Mouse (Mus musculus): ENCODE measurements around the gene Grhl3. TPM values are rescaled to one million over a fixed set of nuclear protein-coding genes. Genes with fewer than 3 reads are reported as not detected.
"Not testable (repeated sequence)": the region's sequence is repeated elsewhere in the genome, so short reads cannot be mapped to it uniquely, and the experiment has no call there.

Gene Grhl3
- total RNA-seq (2021) = under 1 TPM in 1 of 2 experiments, not detected in 1; 0.11 TPM

DNA sequence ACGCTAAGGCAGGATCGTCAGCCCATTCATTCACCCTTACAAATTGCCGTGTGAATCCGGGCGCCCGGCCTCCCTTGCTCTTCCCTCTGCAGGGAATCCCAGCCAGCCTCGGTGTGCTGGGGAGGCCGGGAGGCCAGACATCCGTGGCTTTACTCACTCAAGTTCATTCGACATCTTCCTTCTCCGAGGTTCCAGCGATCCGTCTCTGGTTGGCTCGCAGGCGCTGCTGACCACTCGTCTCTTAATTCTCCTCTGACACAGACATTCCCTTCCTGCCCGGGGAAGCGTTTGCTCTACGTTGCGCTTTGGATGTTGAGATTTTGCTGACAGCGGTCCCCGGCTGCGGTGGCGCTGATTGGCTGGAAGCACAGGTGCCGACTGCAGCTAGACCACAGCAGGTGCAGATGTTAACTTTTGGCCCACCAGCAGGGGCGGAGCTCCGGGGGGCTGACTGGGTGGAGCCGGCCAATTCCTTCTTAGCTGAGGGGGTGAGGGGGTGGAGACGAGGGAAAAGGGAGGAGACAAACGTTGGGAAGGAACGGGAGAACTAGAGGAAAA lies at the start of gene Grhl3:
TSS of gene Grhl3 (minus strand) at position 380 of the 558 bp plus-strand sequence.
- DNase-seq (ENCODE audit: low spot score) = no peak
- intact Hi-C loops (cut with DNase I) = loop anchor here (5.0 kb wide), 1 partner anchor 56 kb away; no protein-coding TSS in a partner anchor

DNA sequence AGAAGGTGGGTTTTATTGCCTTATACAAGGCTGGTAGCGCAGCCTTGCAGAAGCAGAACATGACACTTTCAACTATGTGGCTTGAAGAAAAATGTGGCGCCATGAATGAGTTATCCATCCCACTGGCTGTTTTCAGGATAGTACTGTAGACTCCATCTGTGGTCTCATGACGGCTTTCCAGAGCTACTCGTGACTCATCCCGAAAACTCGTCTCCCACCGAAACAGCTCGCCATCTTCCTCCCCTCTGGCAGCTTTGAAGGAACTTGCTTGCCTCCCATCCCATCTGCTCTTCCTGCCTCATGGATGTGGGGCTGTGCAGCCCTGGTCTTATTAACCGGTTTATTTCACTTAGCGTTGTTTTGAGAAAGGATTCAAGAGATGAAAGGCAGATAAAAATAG lies 48.9 kb upstream of the Grhl3 start:
- no peak for DNase-seq (ENCODE audit: low spot score)
- intact Hi-C loops (cut with DNase I) = no loop called here

DNA sequence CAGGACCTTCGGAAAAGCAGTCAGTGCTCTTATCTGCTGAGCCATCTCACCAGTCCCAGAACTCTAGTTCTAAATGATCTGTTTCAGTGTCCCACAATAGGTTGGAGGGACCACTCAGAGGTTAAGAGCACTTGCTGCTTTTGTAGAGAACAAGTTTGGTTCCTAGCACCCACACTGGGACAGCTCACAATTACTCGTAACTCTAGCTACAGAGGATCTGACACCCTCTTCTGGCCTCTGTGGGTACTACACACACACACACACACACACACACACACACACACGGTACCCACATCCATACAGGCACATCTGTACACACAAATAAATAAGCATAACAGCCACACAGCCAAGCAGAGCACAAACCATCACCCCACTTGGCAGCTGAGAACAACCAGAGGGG lies 47.0 kb upstream of the Grhl3 start:
- DNase-seq (ENCODE audit: low spot score) = no peak
- intact Hi-C loops (cut with DNase I) = no loop called here

DNA sequence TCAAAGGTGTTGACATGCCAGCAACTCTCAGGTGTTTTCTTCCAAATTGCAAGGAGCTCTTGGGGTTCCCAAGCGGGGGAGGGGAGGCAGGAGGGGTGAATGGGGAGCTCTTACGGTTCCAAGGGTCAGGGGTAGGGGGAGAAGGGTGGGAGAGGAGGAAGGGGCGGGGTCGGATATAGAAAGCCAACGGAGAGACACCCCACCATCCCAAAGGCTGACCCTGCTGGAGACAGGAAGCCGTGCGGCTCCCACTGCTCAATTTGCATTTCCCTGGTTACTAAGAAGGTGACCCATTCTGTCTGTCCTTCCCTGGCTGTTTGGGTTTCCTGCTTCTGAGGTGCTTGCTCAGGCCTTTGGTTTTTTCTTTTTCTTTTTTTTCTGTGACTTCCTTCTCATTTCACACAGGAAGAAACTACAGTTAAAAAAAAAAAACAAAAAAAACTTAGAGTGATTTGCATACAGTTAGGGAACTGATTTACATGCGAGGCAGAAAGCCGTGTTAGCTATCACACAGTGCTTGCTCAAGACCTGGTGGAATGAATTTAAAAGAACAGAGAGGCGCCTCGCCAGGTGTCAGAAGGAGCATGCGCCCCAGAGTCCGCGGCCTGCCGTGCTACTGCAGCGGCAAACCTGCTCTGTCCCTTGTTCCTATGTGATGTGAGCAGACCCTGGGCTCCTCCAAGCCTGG lies 44.5 kb upstream of the Grhl3 start:
- DNase-seq (ENCODE audit: low spot score) = no peak
- intact Hi-C loops (cut with DNase I) = no loop called here

DNA sequence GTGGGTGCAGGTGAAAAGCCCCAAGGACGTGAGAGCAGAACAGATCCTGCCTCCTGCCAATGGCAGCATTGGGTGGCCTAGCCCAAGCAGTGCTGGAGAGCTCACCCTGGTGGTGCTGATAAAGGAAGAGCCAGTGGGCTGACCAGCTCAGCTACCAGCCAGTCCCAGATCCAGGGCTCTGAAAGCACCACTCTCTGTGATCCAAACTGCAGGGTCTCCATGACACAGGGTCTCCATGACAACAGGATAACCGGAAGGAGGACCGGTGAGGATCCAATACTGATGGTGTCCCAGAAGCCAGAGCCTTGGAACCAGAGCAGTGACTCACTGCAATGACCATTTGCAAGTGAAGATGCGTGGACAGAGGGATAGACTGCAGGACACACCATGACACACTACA lies 43.6 kb upstream of the Grhl3 start:
- no peak for DNase-seq (ENCODE audit: low spot score)
- intact Hi-C loops (cut with DNase I) = no loop called here

DNA sequence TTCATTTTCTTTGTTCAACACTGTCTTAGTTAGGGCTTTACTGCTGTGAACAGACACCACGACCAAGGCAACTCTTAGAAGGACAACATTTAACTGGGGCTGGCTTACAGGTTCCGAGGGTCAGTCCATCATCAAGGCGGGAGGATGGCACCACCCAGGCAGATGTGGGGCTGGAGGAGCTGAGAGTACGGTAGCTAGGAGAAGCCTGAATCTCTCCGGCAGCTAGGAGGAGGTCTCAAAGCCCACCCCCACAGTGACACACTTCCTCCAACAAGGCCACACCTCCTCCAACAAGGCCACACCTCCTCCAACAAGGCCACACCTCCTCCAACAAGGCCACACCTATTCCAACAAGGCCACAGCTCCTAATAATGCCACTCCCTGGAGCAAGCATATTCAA lies 41.9 kb upstream of the Grhl3 start:
- DNase-seq (ENCODE audit: low spot score); intact Hi-C loops (cut with DNase I): not testable (repeated sequence)

DNA sequence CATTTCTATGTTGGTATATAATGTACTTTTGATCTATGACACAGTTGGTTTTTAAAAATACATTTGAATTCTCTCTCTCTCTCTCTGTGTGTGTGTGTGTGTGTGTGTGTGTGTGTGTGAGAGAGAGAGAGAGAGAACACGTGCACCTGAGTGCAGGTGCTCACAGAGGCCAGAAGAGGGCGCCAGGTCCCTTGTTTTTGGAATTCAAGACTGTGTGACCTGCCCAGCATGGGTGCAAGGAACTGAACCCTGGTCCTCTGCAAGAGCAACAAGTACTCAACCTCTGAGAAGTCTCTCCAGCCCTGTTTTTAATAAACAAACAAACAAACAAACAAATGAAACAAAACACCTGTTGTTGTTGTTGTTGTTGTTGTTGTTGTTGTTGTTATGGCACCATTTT lies 36.6 kb upstream of the Grhl3 start:
- no peak for DNase-seq (ENCODE audit: low spot score)
- intact Hi-C loops (cut with DNase I) = no loop called here

DNA sequence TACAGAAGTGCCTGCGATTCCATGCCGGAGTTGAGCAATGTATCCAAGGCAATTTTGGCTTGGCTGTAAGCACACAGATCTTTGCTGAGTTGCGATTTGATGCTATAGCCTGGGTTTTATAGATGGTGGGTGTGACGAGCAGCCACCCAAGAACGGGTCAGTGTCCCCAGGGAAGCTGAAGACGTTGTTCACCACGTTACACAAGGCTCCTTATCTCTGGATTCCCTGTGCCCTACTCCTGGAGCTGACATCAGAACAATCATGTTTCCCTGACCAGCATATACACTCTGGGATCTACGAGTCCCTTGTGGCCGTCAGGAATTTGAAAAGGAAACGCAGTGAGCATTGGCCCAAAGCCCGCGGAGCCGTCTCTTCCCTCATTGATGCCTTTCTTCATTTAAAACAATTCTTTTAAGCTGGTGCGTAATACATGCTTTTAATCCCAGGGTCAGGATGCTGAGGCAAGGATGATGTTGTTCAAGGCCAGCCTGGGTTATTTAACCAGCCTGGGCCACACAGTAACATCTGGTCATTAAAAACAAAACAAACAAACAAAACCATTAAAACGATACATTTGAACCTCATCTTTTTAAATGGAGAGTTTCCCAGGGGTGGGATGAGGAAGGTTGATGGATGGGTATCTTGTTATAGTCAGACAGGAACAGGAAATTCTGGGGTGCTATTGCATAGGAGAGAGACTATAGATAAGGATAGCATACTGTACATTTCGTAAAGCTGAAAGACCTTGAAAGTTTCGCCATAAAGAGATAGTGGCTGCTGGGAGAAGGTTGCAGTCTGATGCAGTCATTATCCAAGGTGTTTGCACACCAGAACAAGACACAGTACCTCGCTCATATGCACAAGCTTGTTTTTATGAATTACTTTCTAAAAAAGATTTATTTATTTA lies 34.8 kb upstream of the Grhl3 start:
- intact Hi-C loops (cut with DNase I) = no loop called here
- no peak for DNase-seq (ENCODE audit: low spot score)

DNA sequence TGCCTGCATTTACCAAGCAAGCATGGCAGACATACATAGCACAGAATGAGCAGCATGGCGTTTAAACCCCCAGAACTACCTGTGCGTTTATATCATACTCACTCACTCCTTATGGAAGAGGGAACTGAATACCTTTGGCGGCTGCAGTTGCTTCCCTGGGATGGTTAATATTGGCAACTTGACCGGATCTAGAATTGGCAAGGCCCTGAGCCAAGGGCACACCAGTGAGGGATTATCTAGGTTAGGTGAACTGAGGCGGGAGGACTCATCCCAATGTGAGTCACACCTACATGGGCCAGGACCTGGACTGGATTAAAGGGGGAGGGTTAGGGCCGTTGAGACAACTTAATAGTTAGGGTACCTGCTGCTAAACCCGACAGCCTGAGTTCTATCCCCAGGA lies 32.8 kb upstream of the Grhl3 start:
- DNase-seq (ENCODE audit: low spot score) = no peak
- intact Hi-C loops (cut with DNase I) = no loop called here

DNA sequence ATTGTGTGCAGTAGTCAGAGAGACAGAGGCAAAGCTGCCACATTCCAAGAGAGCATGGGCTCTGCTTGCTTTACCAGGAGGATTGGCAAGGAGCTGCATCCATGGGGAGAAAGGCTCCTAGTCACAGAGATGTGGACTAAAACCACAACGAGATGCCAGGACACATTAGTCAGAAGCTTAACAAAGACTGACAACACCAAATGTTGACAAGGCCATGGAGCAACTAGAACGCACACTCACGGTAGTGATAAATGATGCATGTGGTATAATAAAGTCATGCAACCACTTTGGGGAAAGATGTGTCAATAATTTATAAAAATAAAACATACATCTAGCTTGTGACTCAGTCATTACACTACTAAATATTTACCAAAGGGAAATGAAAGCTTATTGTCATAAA lies 28.1 kb upstream of the Grhl3 start:
- no peak for DNase-seq (ENCODE audit: low spot score)
- intact Hi-C loops (cut with DNase I) = no loop called here

DNA sequence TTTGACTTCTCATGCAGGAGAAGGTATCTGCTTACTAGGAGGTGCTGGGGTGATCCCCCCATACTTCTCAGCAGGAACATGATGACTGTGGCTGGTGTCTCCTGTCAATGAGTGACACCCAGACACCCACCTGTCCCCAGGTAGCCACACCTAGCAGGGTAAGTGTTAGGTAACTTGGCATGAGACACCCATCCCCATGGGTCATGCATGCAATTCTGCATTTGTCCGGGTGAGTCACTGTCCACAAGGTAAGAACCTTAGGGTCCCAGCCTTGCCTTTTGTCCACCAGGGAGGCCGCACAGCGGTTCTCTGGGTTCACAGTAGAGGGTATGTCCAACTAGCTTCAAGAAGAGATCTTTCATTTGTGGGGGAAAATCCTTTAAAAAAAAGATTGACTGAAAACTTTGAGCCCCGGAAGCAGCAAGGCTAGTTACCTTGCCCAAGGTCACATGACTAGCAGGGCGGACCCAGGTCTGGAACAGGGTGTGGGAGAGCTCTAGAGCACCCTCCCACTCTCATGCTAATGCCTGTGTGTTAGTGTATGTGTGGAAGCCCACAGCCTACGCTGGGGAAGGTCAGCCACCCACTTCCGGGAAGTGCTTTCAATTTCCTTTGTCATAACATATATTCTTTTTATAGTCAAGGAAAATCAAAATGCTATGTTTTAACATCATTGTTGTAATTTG lies 26.2 kb upstream of the Grhl3 start:
- no peak for DNase-seq (ENCODE audit: low spot score)
- intact Hi-C loops (cut with DNase I) = no loop called here

DNA sequence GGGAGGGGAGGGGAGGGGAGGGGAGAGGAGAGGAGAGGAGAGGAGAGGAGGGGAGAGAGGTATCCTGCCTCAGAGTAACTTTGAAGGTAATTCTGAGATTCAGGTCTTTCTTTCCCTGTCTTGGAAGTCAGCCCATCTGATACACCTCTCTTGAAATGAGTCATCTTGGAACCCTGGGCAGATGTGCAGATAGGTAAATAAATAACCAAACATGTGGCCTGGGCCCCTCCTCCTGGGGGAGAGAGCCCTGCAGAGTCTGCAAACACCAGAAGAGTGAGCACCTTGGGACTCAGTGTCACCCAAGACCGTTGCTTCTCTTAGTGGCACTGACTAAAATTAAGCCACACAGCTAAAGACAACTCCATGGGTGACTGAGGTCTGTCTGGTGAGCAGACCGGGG lies 25.6 kb upstream of the Grhl3 start:
- DNase-seq (ENCODE audit: low spot score) = no peak
- intact Hi-C loops (cut with DNase I) = no loop called here

DNA sequence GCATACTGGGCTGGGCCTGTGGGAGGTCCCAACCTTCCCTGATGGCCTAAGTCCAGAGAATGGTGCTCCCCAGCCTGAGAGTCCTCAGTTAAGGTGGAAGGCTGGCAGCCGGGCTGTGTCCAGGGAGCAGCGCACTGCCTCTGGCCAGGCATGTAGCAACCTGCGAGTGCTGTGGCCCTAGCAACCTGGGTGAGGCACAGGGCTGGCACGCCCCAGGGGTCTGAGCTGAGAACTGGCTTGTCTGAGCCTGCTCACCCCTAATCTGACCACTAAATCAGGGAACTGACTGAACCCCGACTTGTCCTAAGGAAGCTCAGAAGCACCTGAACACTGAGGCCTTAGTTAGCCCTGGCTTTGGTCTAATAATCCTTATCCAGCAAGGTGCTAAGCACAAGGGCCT lies 24.1 kb upstream of the Grhl3 start:
- no peak for DNase-seq (ENCODE audit: low spot score)

DNA sequence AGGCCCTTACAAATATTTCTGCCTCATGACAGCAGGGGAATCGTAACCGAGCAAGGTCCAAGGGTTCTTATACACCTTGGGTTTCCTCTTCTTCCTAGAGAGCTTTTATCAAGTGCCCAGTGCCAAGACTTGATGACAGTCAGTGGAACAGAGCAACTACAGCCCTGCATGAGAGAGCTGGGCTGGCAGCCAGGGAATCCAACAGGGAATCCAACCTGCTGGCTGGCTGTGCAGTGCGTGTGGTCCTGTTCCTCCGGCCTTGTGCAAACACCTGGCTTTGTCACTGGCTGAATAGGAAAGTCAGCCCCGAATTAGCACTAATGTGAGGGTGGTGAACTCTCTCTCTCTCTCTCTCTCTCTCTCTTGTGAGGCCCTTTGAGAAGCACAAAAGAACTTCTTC lies 22.5 kb upstream of the Grhl3 start:
- no peak for DNase-seq (ENCODE audit: low spot score)
- intact Hi-C loops (cut with DNase I) = no loop called here

More for the DNA sequence above, 24.1 kb upstream of the Grhl3 start:
- intact Hi-C loops (cut with DNase I) = no loop called here

DNA sequence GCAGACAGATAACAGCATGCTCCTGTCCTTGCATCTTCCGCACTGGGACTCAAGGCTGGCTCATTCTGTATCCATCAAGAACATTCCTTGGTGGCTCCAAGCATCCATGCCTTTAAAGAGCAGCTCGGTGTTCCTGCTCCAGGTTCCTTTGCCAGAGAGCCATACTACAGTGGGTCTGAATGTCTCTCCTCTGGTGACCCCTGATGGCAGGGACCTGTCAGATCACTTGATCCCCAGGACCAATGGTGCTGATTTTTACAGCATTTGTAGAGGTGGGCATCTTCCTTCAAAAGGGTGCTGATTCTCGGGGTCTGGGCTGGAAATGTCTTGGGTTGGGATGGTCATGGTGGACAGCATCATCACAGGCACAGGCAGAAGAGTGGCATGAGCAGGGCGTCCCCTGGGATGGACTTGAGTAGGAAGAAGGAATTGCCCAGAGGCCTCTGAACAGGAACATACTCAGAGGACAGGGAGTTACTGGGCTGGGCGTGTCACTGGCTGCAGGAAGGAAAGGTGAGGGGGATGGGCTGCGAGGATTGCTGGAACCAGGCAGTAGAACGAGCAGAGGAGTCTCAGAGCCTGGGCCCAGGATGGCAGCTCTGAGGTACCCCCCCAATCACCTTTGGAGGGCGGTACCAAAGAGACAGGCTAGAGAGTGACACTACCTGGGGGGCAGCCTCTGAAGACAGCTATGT lies 18.3 kb upstream of the Grhl3 start:
- intact Hi-C loops (cut with DNase I) = no loop called here

DNA sequence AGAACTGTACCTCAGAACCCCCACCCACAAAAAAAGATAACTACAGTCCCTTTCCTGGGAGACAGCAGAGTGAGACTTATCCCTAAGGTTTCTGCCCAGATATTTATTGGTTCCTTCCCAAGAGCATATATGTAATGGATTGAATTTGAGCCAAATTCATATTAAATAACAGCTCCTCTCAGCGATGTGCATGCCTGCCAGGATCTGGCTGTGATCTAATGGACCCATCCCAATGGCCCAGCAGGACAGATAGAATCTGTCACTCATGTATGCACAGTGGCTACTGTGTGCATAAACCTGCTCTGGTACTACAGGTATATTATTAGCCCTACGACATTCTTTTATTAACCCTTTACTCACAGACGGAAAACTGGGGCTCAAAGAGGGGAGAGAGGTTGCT lies 17.7 kb upstream of the Grhl3 start:
- DNase-seq (ENCODE audit: low spot score) = no peak
- intact Hi-C loops (cut with DNase I) = no loop called here

More for the DNA sequence above, 18.3 kb upstream of the Grhl3 start:
- no peak for DNase-seq (ENCODE audit: low spot score)

DNA sequence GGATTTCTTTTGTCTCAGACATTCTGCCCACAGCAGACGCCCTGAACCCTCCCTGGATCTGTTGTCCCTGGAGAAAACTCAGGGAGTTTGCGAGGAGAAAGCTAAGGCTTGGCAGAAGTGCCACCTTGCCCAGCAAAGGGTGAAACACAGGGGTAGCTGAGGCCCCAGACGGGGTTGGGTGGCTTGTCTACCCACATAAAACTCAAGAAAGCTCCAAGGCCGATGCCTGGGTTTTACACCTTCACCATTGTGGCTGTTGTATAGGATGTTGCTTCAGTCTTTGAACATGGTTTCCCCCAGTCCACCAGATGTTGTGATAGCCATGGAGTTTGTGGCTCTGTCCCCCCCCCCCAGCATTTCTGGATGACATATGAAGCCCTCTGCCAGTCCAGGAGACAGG lies 11.4 kb upstream of the Grhl3 start:
- intact Hi-C loops (cut with DNase I) = no loop called here
- DNase-seq (ENCODE audit: low spot score) = no peak

DNA sequence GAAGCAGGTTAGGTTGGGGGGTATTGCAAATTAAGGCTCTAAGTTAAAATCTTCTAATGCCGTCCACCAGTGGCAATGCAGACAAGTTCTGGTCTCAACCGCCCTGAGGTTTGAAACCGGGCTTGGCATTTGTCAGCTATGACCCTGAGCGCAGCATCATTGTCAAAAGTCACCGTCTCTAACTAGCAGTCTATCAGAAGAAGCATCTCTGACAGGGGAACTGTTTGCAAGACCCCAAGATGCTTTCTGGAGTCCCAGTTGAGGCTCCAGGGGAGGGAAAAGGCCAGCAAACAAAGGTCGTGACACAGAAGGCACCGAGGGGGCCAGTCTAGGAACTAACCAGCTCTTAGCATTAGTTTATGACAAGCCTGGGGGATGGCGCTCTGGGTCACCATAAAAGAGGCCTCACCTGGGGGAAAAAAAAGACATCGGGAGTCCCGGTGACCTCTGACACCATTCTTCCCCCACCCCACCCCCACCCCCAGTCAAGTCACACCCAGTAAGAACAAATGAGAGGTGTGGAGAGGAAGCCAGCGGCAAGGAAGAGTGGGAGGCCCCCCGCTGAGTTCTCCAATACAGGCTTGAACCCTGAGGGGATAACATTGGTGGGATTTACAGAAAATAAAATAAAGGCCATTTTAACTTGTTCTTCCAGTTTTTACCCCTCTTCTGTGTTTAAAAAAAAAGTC lies 7.9 kb upstream of the Grhl3 start:
- intact Hi-C loops (cut with DNase I) = no loop called here
- no peak for DNase-seq (ENCODE audit: low spot score)

DNA sequence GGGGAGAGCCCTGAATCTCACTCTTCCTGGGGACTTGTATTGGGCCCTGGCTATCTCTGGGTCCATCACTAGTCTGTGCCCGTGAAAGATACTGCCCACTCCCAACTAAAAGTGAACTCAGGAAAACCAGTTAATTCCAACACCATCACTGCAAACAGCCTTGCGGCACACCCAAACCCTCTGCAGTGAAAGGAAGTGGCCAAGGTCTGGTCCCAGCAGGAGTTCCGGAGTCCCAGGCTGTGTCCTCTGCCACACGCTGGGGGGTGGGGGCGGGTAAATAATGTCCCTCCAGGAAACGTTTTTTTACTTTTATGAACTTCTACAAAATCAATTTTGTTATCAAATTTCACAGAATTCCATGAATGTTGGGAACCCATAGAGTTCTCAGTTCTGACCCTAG lies 6.3 kb upstream of the Grhl3 start:
- no peak for DNase-seq (ENCODE audit: low spot score)
- intact Hi-C loops (cut with DNase I) = no loop called here
